Mouse (Mus musculus): ENCODE results near the gene Mpp6.

Gene Mpp6

DNA sequence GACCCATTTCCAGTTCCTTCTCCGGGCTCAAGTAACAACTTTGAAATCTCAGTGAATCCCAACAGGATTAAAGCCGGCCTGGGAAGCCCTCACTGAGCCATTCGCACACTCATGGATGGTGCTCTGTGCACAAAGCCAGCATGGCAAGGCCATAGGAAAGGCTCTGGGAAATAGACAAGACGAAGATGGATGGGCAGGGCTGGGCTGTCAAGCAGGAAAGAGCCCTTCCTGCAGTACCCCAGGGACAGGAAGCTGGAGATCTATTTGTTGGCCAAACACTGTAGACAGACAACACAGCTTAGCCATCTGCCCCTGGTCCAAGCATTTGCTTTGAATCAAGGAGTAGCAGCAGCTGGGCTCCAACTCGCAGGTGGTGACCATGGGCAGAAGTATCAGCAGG, 118.1 kb downstream of the Mpp6 start:
- DNase-seq (ENCODE audit: low spot score in 2 of 2) = no peak

DNA sequence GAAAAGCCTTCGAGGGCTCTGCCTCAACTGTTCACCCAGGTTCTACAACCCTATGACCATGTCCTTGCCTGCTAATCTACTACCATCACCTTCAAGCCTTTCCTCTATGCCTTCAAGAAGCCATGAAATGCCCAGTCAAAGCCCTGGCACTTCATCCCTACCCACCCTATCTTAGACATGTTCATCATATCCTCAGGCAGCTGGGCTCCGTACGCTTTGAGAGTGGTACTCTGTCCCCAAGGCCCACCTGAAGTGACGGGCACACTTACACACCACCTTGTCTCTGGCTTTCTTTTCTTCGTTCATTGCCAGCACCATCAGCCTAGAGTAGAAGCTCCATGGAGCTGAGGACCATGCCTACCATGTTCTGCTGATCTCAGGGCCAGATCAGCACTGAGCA, 121.2 kb downstream of the Mpp6 start:
- no peak for DNase-seq (ENCODE audit: low spot score in 2 of 2)

DNA sequence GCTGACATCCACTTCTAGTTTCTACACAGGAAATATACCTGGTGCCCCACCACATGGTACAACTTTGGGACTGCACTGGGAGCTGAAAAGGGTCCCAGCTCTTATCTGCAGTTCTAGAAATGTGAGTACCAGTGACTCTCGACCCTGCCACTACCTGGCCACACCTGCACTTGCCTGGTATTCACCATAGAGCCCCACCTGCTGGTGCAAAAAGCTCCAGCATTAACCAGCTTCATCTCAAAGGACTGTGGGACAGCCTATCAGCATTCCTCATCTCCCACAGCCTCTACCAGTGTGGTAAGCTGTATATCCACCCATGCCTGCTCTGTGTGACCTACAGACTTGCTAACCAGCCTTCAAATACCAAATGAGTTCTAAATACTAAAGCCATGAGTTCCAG, 122.9 kb downstream of the Mpp6 start:
- no peak for DNase-seq (ENCODE audit: low spot score in 2 of 2)

DNA sequence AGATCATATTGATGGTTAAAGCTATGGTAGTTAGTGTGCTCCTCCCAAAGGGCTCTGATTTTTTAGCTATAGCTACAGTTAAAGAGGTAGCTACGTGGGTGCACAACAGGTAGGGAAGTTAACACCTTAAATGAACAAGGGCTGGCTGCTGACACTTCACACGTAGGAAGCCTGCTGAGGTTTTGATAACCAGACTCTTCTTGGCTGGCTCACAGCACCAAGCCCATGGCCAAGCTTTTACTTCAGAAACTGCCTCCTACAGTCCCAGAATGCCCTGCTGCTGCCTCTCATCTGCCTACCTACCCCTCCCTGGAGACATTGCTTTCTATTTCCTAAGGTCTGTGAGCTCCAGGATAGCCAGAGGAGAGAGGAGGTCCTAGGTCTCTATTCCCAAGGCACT, 127.9 kb downstream of the Mpp6 start:
- DNase-seq (ENCODE audit: low spot score in 2 of 2) = no peak

DNA sequence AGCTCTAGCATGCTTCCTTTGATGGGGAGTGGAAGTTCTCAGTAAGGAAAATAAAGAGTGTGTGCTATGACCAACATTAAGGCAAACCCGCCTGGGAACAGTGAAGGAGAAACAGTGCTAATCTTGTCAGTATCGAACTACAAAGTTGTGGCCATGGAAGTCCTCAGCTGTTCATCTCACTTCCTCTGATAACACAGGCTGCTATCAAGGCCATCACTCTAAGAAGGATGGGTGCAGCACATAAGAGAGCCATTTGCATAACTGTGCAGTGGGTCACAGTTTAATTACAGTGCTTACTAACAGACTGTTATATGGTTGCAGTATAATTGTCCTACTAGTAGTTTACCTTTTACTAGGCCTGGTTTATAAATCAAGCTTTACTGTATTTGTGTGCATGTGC, 129.9 kb downstream of the Mpp6 start:
- no peak for DNase-seq (ENCODE audit: low spot score in 2 of 2)

DNA sequence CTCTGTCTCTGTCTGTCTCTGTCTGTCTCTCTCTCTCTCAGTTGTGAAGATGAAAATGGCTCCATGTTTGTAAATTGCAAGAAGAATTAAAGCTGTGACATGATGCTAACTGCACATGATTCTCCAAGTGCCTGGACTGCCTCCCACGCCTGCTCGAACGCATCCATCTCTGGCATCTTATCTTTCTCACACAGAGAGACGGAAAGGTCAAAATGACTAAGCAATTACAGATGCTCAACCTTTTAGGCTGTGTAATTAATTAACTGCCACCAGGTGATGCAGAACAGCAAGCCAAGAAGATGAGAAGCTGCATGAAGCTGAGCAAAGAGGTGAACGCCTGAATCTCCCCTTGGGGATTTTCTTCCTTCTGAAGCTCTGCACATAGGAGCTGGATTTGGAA, 130.4 kb downstream of the Mpp6 start:
- no peak for DNase-seq (ENCODE audit: low spot score in 2 of 2)

DNA sequence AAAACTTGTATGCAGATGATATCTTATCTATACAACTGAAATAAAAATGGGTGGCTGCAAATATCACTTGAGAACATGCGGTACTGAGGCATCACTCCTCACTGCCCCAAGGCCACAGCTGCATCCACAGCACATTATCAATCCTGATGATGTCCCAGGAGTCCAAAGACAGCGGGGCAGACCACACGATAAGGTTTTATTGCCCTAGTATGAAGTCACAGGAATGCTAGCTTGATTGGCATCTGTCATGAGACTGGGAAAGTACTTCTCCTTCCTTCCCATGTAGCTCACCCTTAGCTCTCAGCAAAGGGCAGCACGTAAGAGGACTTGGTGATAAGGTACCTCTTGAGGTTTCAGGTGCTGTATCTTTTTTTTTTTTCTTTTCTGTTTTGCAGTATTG, 134.1 kb downstream of the Mpp6 start:
- no peak for DNase-seq (ENCODE audit: low spot score in 2 of 2)

DNA sequence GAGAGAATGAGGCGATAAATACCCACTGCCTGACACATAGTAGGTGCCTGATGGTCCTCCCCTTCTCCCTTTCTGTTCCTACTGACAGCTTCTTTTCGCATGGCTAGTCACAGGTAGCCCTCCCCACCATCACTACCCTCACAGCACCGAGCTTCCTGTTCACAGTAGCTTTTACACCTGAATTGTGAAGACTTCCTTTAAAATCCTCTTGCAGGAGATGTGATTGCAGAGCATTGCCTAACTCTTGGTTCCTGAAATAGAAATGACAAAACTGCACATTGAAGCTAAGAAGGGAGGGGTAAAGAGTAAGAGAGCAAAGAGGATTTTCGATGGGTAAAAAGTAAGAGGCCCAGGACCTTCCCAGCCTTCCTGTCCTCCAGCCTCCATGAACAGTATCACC, 134.9 kb downstream of the Mpp6 start:
- DNase-seq (ENCODE audit: low spot score in 2 of 2) = no peak

DNA sequence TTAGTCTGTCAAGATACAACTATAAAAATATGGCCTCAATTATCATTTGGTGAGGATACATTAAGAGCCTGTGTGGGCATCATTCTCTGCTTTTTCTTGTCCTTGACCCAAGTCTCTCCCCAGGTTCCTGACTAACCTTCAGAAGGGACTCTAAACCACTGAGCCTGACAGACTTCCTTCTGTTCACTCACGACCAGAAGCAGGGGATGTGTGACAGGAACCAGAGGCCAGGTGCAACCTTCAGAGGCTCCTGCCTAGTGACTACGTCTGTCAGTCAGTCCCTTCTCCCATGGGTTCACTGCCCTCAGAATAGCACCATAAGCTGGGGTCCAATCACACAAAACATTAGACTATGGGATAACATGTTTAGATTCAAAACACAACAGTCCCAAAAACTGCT, 137.3 kb downstream of the Mpp6 start:
- DNase-seq (ENCODE audit: low spot score in 2 of 2) = no peak

DNA sequence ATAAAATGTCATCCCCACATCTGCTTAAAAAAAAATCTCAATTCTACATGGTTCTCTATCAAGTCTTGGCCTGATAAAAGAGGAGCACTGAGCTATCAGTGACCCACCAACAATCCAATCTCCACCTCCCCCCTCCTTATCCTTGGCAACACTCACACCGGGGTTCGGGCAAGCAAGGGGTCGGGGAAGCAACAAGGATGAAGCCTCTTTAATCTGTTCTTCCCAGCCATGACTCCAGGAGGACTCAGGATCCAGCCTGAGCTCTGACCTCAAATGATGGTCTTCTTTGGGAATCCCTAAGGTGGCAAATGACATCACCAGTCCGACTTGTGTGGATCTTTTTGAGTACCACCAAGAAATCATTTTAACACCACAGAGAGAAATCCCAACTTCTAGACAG, 137.8 kb downstream of the Mpp6 start:
- no peak for DNase-seq (ENCODE audit: low spot score in 2 of 2)

Data from frontal cortex, postnatal 25 days (tissue).